Comparison of ENCODE assay signal across 11 mouse cellular contexts in genomic region chr7:128937976-128938730, GRCm38 (mm10).
DNase-seq lines count a peak whose midpoint lies in the region; TF ChIP-seq lines count a peak whose summit lies in the region.
"Had no signal": no experiment of that assay in that cellular context is flagged by ENCODE, and none has a peak within 500 bp of the region (broad histone marks: within the 10 kb centered on the region; RNA-seq: fewer than 3 reads in every experiment).

No protein-coding gene starts in this region.

- no peaks in the 10 kb centered on the region for H3K36me3 ChIP-seq in heart, embryonic 10.5 days

- H3K27me3 ChIP-seq in heart, embryonic 10.5 days (ENCODE audit: insufficient read depth, poor library complexity, severe bottlenecking) = no peaks in the 10 kb centered on the region

- intact Hi-C loops in heart, postnatal 10 days (cut with DNase I) = no loop called here
- intact Hi-C loops in gastrocnemius, adult 2 months (cut with DNase I) = no loop called here

- H3K4me1 ChIP-seq in heart, embryonic 10.5 days = no peaks in the 10 kb centered on the region

- WGBS in heart, embryonic 10.5 days = 40% methylated on average over 6 of the region's 6 CpGs

- H3K27ac ChIP-seq in heart, embryonic 10.5 days = no peak overlapping the region
- H3K27ac ChIP-seq in gastrocnemius, adult 2 months = no peak overlapping the region

- no peak overlapping the region for H3K4me3 ChIP-seq in heart, embryonic 10.5 days
- no peak overlapping the region for H3K4me3 ChIP-seq in gastrocnemius, adult 2 months

- peak; percentile 25 to 37 for DNase-seq in heart, postnatal 10 days
- DNase-seq in heart, embryonic 10.5 days (ENCODE audit: low spot score) = no peak
- DNase-seq in lung, postnatal 14 days = peak; percentile 4
- no peak for DNase-seq in lung, adult 18-20 months
- DNase-seq in embryo, embryonic 10 days (ENCODE audit: low spot score) = peak; percentile 76
- peak; percentile 17 for DNase-seq in retina, postnatal 7 days (ENCODE audit: low read depth, low spot score)
- DNase-seq in gastrocnemius, adult 2 months = no peak
- no peak for DNase-seq in cerebellum, adult 11 months
- DNase-seq: cerebellum, adult 9-10 months; forebrain, postnatal 0 days; thymus, adult 2 months had no signal

- no peaks in the 10 kb centered on the region for H3K9me3 ChIP-seq in heart, embryonic 10.5 days

- TF ChIP-seq CTCF in gastrocnemius, adult 2 months (IDR thresholded peaks at IDR 0.05) = no peak

Comparison
In these comparisons a context has a peak if more than half of its experiments do, and no peak if none do; other contexts are left out.
1. DNase-seq: peak in heart, postnatal 10 days (2 of 2), lung, postnatal 14 days (single experiment), embryo, embryonic 10 days (single experiment) and retina, postnatal 7 days (single experiment); none in heart, embryonic 10.5 days (single experiment), lung, adult 18-20 months (0 of 2), gastrocnemius, adult 2 months (single experiment) and cerebellum, adult 11 months (single experiment).